Mouse (Mus musculus) macrophage (primary cell): ENCODE data around the gene Rapgef6. TPM values are rescaled to one million over a fixed set of nuclear protein-coding genes. Genes with fewer than 3 reads are reported as not detected.

Experiments
- H3K27ac ChIP-seq: fragments of 350-480 bp; formaldehyde crosslinking; 2 replicates; pipeline ENCODE4 v1.9.0; 2021
- H3K36me3 ChIP-seq: fragments of 350-480 bp; formaldehyde crosslinking; 2 replicates; pipeline ENCODE4 v1.9.0; 2021; ENCODE audit errors: inconsistent target
- H3K4me3 ChIP-seq: fragments of 350-480 bp; formaldehyde crosslinking; 2 replicates; pipeline ENCODE4 v1.9.0; 2021; ENCODE audit errors: inconsistent target
- H3K79me2 ChIP-seq: fragments of 350-480 bp; formaldehyde crosslinking; 2 replicates; pipeline ENCODE4 v1.9.0; 2021; ENCODE audit errors: inconsistent target
- WGBS: methylation state at CpG from one replicate; pipeline ENCODE4 v1.1.7; 2026; ENCODE audit warnings: inconsistent platforms; ENCODE audit not compliant: missing documents; 5-methylcytosine and 5-hydroxymethylcytosine counted together
- polyA plus RNA-seq: library from polyadenylated mRNA; stranded (reverse); fragments of 250-400 nt; gene quantifications from 3 replicates; pipeline ENCODE4 v1.2.4, GENCODE M21; 2018; ENCODE audit warnings: inconsistent platforms

The Rapgef6 gene
- polyA plus RNA-seq, 1 experiment from 2014 or later: 20.6 TPM

GRCm38 (mm10) chr11:54724353-54725034 lies 201.8 kb downstream of the Rapgef6 start:
- WGBS: 92% methylated on average over 4 of the region's 4 CpGs
- no peak overlapping the region for H3K4me3 ChIP-seq
- H3K79me2 ChIP-seq: peaks cover 88% of the 10 kb centered on the region
- no peak overlapping the region for H3K27ac ChIP-seq
- peaks cover 39% of the 10 kb centered on the region for H3K36me3 ChIP-seq

GRCm38 (mm10) chr11:54726571-54727062 lies 204.0 kb downstream of the Rapgef6 start:
- 64% methylated on average over 2 of the region's 3 CpGs for WGBS
- Histone ChIP-seq H3K27ac (peak overlapping the region; percentile 72), H3K36me3 (peaks cover 23% of the 10 kb centered on the region)

GRCm38 (mm10) chr11:54727327-54727901 lies 204.8 kb downstream of the Rapgef6 start:
- Histone ChIP-seq H3K27ac (peak overlapping the region; percentile 72), H3K79me2 (peaks cover 91% of the 10 kb centered on the region), H3K36me3 (peaks cover 15% of the 10 kb centered on the region), H3K4me3 (no peak overlapping the region)
- 24% methylated on average over 5 of the region's 5 CpGs for WGBS

More at GRCm38 (mm10) chr11:54726571-54727062, 204.0 kb downstream of the Rapgef6 start:
- Histone ChIP-seq H3K79me2 (peaks cover 90% of the 10 kb centered on the region), H3K4me3 (no peak overlapping the region)

GRCm38 (mm10) chr11:54728371-54728770 lies 205.7 kb downstream of the Rapgef6 start:
- Histone ChIP-seq H3K36me3 (peaks cover 6% of the 10 kb centered on the region; the same call in 1 of the 2 replicates), H3K79me2 (peaks cover 92% of the 10 kb centered on the region), H3K27ac (peak overlapping the region; percentile 72), H3K4me3 (no peak overlapping the region)
- WGBS: 50% methylated on average over 2 of the region's 2 CpGs

GRCm38 (mm10) chr11:54729311-54729710 lies 206.7 kb downstream of the Rapgef6 start:
- Histone ChIP-seq H3K36me3 (peaks cover 4% of the 10 kb centered on the region; the same call in 1 of the 2 replicates), H3K27ac (peak overlapping the region; percentile 72), H3K4me3 (no peak overlapping the region), H3K79me2 (peaks cover 92% of the 10 kb centered on the region)
- 72% methylated on average over 3 of the region's 3 CpGs for WGBS

GRCm38 (mm10) chr11:54730931-54731330 lies 208.3 kb downstream of the Rapgef6 start:
- H3K36me3 ChIP-seq: peaks cover 11% of the 10 kb centered on the region; the same call in 1 of the 2 replicates
- 86% methylated on average over 5 of the region's 5 CpGs for WGBS
- H3K27ac ChIP-seq: no peak overlapping the region
- peaks cover 92% of the 10 kb centered on the region for H3K79me2 ChIP-seq
- H3K4me3 ChIP-seq: no peak overlapping the region

- WGBS: 71% methylated on average over 7 of the region's 7 CpGs
- peaks cover 11% of the 10 kb centered on the region; the same call in 1 of the 2 replicates for H3K36me3 ChIP-seq
- peaks cover 92% of the 10 kb centered on the region for H3K79me2 ChIP-seq
- no peak overlapping the region for H3K27ac ChIP-seq
- H3K4me3 ChIP-seq: no peak overlapping the region
Observed at GRCm38 (mm10) chr11:54731367-54731766, 208.7 kb downstream of the Rapgef6 start.

- WGBS: 52% methylated on average over 6 of the region's 7 CpGs
- Histone ChIP-seq H3K79me2 (peaks cover 97% of the 10 kb centered on the region), H3K36me3 (peaks cover 16% of the 10 kb centered on the region), H3K4me3 (no peak overlapping the region), H3K27ac (no peak overlapping the region)
Observed at GRCm38 (mm10) chr11:54733546-54733945, 210.9 kb downstream of the Rapgef6 start.

GRCm38 (mm10) chr11:54735114-54735513 lies 212.5 kb downstream of the Rapgef6 start:
- WGBS: 80% methylated on average over 1 of the region's 1 CpGs
- no peak overlapping the region for H3K27ac ChIP-seq
- H3K4me3 ChIP-seq: no peak overlapping the region
- H3K79me2 ChIP-seq: peaks cover 97% of the 10 kb centered on the region
- H3K36me3 ChIP-seq: peaks cover 26% of the 10 kb centered on the region

GRCm38 (mm10) chr11:54736903-54737302 lies 214.3 kb downstream of the Rapgef6 start:
- H3K36me3 ChIP-seq: peaks cover 28% of the 10 kb centered on the region
- H3K79me2 ChIP-seq: peaks cover 99% of the 10 kb centered on the region
- no peak overlapping the region for H3K27ac ChIP-seq
- no peak overlapping the region for H3K4me3 ChIP-seq
- 42% methylated on average over 3 of the region's 5 CpGs for WGBS

- Histone ChIP-seq H3K36me3 (peaks cover 32% of the 10 kb centered on the region), H3K4me3 (no peak overlapping the region), H3K27ac (no peak overlapping the region), H3K79me2 (peaks cover 100% of the 10 kb centered on the region)
- 96% methylated on average over 4 of the region's 4 CpGs for WGBS
Observed at GRCm38 (mm10) chr11:54739012-54739750, 216.5 kb downstream of the Rapgef6 start.

GRCm38 (mm10) chr11:54741330-54741729 lies 218.7 kb downstream of the Rapgef6 start:
- Histone ChIP-seq H3K4me3 (no peak overlapping the region), H3K27ac (no peak overlapping the region), H3K36me3 (peaks cover 32% of the 10 kb centered on the region), H3K79me2 (peaks cover 100% of the 10 kb centered on the region)
- 93% methylated on average over 2 of the region's 2 CpGs for WGBS

GRCm38 (mm10) chr11:54744231-54744630 lies 221.6 kb downstream of the Rapgef6 start:
- 100% methylated on average over 1 of the region's 1 CpGs for WGBS
- H3K27ac ChIP-seq: no peak overlapping the region

More at GRCm38 (mm10) chr11:54744231-54744630, 221.6 kb downstream of the Rapgef6 start:
- H3K79me2 ChIP-seq: peaks cover 100% of the 10 kb centered on the region
- H3K36me3 ChIP-seq: peaks cover 32% of the 10 kb centered on the region
- no peak overlapping the region for H3K4me3 ChIP-seq
